In the genomic region with DNA sequence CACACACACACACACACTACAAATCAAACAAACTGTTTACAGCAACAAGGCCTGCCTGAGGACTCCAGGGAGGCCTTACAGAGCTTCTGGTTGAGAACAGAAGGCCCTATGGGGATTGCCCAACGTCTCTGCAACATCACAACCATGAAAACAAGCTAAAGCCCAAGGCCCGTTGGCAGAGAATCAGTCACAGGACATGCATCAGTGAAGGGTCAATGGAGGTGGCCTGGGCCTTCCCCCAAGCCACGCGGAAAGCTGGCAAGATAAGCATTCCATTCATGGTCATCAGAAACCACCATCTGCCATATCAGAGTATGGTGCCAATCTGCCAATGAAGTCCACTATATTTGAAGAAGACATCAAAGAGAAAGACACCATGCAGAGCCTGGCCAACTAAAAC, we compare ENCODE assay signal across 21 mouse cellular contexts. TPM values are rescaled to one million over a fixed set of nuclear protein-coding genes. Genes with fewer than 3 reads are reported as not detected.
DNase-seq lines count a peak whose midpoint lies in the region; ATAC-seq and TF ChIP-seq lines count a peak whose summit lies in the region.
"Had no signal": no experiment of that assay in that cellular context is flagged by ENCODE, and none has a peak within 500 bp of the region (broad histone marks: within the 10 kb centered on the region; RNA-seq: fewer than 3 reads in every experiment).

No protein-coding gene starts in this region.

- no peaks in the 10 kb centered on the region for H3K4me1 ChIP-seq in liver, postnatal 0 days (ENCODE audit: insufficient read depth)
- H3K4me1 ChIP-seq in forebrain, embryonic 12.5 days = no peaks in the 10 kb centered on the region
- H3K4me1 ChIP-seq: embryonic facial prominence, embryonic 12.5 days; heart, embryonic 13.5 days; hindbrain, embryonic 12.5 days; liver, embryonic 12.5 days; midbrain, embryonic 15.5 days; stomach, embryonic 15.5 days had no signal

- no peak overlapping the region for H3K27ac ChIP-seq in gastrocnemius, adult 2 months
- no peak overlapping the region for H3K27ac ChIP-seq in liver, postnatal 0 days (ENCODE audit: low read depth)
- no peak overlapping the region for H3K27ac ChIP-seq in forebrain, embryonic 12.5 days
- H3K27ac ChIP-seq: embryonic facial prominence, embryonic 12.5 days; heart, embryonic 13.5 days; hindbrain, embryonic 12.5 days; kidney, postnatal 0 days; liver, embryonic 12.5 days; midbrain, embryonic 15.5 days; stomach, embryonic 15.5 days had no signal

- no peaks in the 10 kb centered on the region for H3K9me3 ChIP-seq in liver, postnatal 0 days (ENCODE audit: low read length)
- no peaks in the 10 kb centered on the region for H3K9me3 ChIP-seq in forebrain, embryonic 12.5 days
- H3K9me3 ChIP-seq: embryonic facial prominence, embryonic 12.5 days; heart, embryonic 13.5 days; hindbrain, embryonic 12.5 days; liver, embryonic 12.5 days; midbrain, embryonic 15.5 days; stomach, embryonic 15.5 days had no signal

- H3K27me3 ChIP-seq in liver, postnatal 0 days (ENCODE audit: insufficient read depth, low read length) = no peaks in the 10 kb centered on the region
- H3K27me3 ChIP-seq in forebrain, embryonic 12.5 days = no peaks in the 10 kb centered on the region
- H3K27me3 ChIP-seq: embryonic facial prominence, embryonic 12.5 days; heart, embryonic 13.5 days; hindbrain, embryonic 12.5 days; liver, embryonic 12.5 days; midbrain, embryonic 15.5 days; stomach, embryonic 15.5 days had no signal

- intact Hi-C loops in gastrocnemius, adult 2 months (cut with DNase I) = no loop called here
- intact Hi-C loops in heart, postnatal 10 days (cut with DNase I) = no loop called here

- peak; percentile 44 for ATAC-seq in liver, postnatal 0 days
- ATAC-seq in forebrain, embryonic 12.5 days (ENCODE audit: low FRiP score) = no peak
- ATAC-seq: liver, embryonic 12.5 days; midbrain, embryonic 15.5 days had no signal

- H3K4me2 ChIP-seq in liver, postnatal 0 days (ENCODE audit: low read depth, low read length) = no peak overlapping the region
- no peak overlapping the region for H3K4me2 ChIP-seq in forebrain, embryonic 12.5 days
- H3K4me2 ChIP-seq: embryonic facial prominence, embryonic 12.5 days; heart, embryonic 13.5 days; hindbrain, embryonic 12.5 days; liver, embryonic 12.5 days; midbrain, embryonic 15.5 days; stomach, embryonic 15.5 days had no signal

- TF ChIP-seq CTCF in gastrocnemius, adult 2 months (IDR thresholded peaks at IDR 0.05) = no peak
- TF ChIP-seq CTCF in liver, postnatal 0 days (IDR thresholded peaks at IDR 0.05; ENCODE audit: low read depth) = no peak

- TF ChIP-seq EP300 in liver, postnatal 0 days (IDR thresholded peaks at IDR 0.05; ENCODE audit: low read depth) = no peak

- DNase-seq in gastrocnemius, adult 2 months = peak; percentile 51
- no peak for DNase-seq in gastrocnemius, postnatal 10 days
- no peak for DNase-seq in liver, postnatal 0 days
- DNase-seq in liver = no peak
- peak; percentile 36 to 57 for DNase-seq in adrenal gland, postnatal 36 days
- DNase-seq in heart, postnatal 10 days = peak; percentile 29 to 39
- DNase-seq in frontal cortex, postnatal 14 days (ENCODE audit: low spot score in 2 of 2) = no peak
- DNase-seq: spleen, adult 18-20 months; thymus, postnatal 14 days had no signal

- H3K4me3 ChIP-seq in gastrocnemius, adult 2 months = no peak overlapping the region
- H3K4me3 ChIP-seq in liver, postnatal 0 days (ENCODE audit: low read depth, low read length) = no peak overlapping the region
- H3K4me3 ChIP-seq in forebrain, embryonic 12.5 days (replicated peaks) = no peak overlapping the region
- H3K4me3 ChIP-seq: embryonic facial prominence, embryonic 12.5 days; heart, embryonic 13.5 days; hindbrain, embryonic 12.5 days; liver, embryonic 12.5 days; midbrain, embryonic 15.5 days; stomach, embryonic 15.5 days had no signal

- 63% methylated on average over 4 of the region's 4 CpGs for WGBS in liver, postnatal 0 days (ENCODE audit: insufficient replicate concordance)
- WGBS in forebrain, embryonic 12.5 days = 84% methylated on average over 4 of the region's 4 CpGs

- no peak overlapping the region for H3K9ac ChIP-seq in liver, postnatal 0 days (replicated peaks)
- no peak overlapping the region for H3K9ac ChIP-seq in forebrain, embryonic 12.5 days
- H3K9ac ChIP-seq: embryonic facial prominence, embryonic 12.5 days; heart, embryonic 13.5 days; hindbrain, embryonic 12.5 days; liver, embryonic 12.5 days; midbrain, embryonic 15.5 days; stomach, embryonic 15.5 days had no signal

- H3K36me3 ChIP-seq in liver, postnatal 0 days (replicated peaks; ENCODE audit: insufficient read depth, low read length) = no peaks in the 10 kb centered on the region
- no peaks in the 10 kb centered on the region for H3K36me3 ChIP-seq in forebrain, embryonic 12.5 days (replicated peaks)
- H3K36me3 ChIP-seq: embryonic facial prominence, embryonic 12.5 days; heart, embryonic 13.5 days; hindbrain, embryonic 12.5 days; liver, embryonic 12.5 days; midbrain, embryonic 15.5 days; stomach, embryonic 15.5 days had no signal

RNA-seq across cellular contexts. Expression of a gene that starts 11.1 kb away (rescaled TPM):
- not detected for total RNA-seq in gastrocnemius, adult 2 months (2021)
- total RNA-seq in gastrocnemius, postnatal 10 days (2021) = not detected
- polyA plus RNA-seq in liver, postnatal 0 days (2015; fragmentation: Nextera tagmentation; extraction: Ambion mirVana) = not detected in 2 replicates
- not detected for total RNA-seq in adrenal gland, postnatal 36 days (2021)
- total RNA-seq in heart, postnatal 10 days (2021) = not detected
- 0.31 and 0.49 TPM in 2 replicates for polyA plus RNA-seq in forebrain, embryonic 12.5 days (2016; fragmentation: Nextera tagmentation; extraction: Ambion mirVana)
- total RNA-seq: common myeloid progenitor, adult 5-6 weeks; ES-E14; megakaryocyte, adult 5-6 weeks had no signal
- polyA plus RNA-seq: embryonic facial prominence, embryonic 12.5 days; heart, embryonic 13.5 days; intestine, embryonic 14.5 days; liver, embryonic 12.5 days; midbrain, embryonic 15.5 days; stomach, embryonic 15.5 days had no signal

RNA-seq across cellular contexts. Expression of a gene that starts 13.2 kb away (rescaled TPM):
- 1 to 10 TPM; 6.0 to 6.6 TPM for total RNA-seq in gastrocnemius, adult 2 months (2021)
- total RNA-seq in gastrocnemius, postnatal 10 days (2021) = 10 to 100 TPM; 16.6 to 19.5 TPM
- polyA plus RNA-seq in liver, postnatal 0 days (2015; fragmentation: Nextera tagmentation; extraction: Ambion mirVana) = 16.2 and 16.9 TPM in 2 replicates
- 10 to 100 TPM; 67.4 to 86.0 TPM for total RNA-seq in adrenal gland, postnatal 36 days (2021)
- total RNA-seq in heart, postnatal 10 days (2021) = 10 to 100 TPM; 22.3 to 32.7 TPM
- 76.1 and 80.9 TPM in 2 replicates for polyA plus RNA-seq in forebrain, embryonic 12.5 days (2016; fragmentation: Nextera tagmentation; extraction: Ambion mirVana)

Comparison
In these comparisons a context has a peak if more than half of its experiments do, and no peak if none do; other contexts are left out.
1. DNase-seq: peak in gastrocnemius, adult 2 months (single experiment), adrenal gland, postnatal 36 days (2 of 2) and heart, postnatal 10 days (2 of 2); none in gastrocnemius, postnatal 10 days (single experiment), liver, postnatal 0 days (single experiment), liver (single experiment) and frontal cortex, postnatal 14 days (0 of 2).